Mouse (Mus musculus) c-Kit-positive CD71-positive TER-119-negative erythroid progenitor cells, embryonic 14.5 days (primary cell): Measurements from ENCODE around the gene A930009A15Rik.
A peak's percentile ranks its signal among the peaks of the same experiment; 100 is the strongest.

ENCODE experiments used
- DNase-seq: peaks from one replicate; pipeline ENCODE4 v3.0.0-alpha.2; 2013; ENCODE audit warnings: low read depth

Gene A930009A15Rik

DNA sequence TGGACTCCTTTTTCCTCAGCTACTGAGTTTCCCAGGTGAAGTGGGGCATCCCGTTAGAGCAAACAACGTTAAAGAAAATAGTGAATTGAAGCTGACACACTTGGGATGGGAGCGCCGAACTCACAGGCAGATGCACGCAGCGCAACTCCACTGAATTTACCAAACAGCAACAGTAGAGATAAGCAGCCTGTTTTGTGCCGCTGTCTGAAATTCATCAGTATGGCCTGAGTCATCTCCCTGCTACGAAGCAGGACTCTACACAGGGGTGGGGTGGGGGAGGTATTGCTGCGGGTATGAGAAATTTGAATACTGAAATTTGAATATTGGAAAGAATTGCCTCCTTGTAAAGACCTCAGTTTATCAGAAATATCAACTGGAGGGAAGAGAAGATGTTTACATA is 12.2 kb downstream of the A930009A15Rik start:
- DNase-seq = no peak

DNA sequence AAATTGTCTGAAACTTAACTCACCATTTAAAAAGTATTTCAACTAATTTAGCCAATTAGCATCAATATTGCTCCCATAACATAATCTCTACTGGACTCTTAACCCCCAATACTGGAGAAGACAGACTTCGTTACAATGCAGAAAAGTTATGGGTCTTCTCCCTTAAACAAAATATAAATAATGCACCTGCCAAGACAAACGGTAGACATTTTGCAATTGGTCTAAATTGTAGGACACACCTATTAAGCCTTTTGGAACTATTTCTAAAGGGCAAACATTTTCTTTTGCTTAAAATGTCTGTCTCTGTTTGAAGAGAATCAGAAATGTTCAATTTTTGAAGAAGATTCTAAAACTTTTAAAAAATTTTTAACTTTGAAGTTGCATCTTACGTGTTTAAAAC is 13.3 kb downstream of the A930009A15Rik start:
- DNase-seq = no peak

DNA sequence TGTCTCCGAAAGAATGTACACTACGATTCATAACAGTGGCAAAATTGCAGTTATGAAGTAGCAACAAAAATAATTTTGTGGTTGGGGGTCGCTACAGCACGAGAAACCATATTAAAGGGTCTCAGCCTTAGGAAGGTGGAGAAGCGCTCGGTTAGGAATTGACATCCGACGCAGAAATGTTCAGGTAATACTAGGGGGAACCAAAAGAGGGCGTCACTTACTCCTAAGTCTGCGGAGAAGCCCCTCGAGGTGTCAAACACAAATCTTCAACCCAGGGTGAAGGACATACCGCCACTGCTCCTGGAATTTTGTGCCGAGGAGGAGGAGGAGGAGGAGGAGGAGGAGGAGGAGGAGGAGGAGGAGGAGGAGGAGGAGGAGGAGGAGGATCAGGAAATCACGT is 14.9 kb downstream of the A930009A15Rik start:
- DNase-seq = no peak

DNA sequence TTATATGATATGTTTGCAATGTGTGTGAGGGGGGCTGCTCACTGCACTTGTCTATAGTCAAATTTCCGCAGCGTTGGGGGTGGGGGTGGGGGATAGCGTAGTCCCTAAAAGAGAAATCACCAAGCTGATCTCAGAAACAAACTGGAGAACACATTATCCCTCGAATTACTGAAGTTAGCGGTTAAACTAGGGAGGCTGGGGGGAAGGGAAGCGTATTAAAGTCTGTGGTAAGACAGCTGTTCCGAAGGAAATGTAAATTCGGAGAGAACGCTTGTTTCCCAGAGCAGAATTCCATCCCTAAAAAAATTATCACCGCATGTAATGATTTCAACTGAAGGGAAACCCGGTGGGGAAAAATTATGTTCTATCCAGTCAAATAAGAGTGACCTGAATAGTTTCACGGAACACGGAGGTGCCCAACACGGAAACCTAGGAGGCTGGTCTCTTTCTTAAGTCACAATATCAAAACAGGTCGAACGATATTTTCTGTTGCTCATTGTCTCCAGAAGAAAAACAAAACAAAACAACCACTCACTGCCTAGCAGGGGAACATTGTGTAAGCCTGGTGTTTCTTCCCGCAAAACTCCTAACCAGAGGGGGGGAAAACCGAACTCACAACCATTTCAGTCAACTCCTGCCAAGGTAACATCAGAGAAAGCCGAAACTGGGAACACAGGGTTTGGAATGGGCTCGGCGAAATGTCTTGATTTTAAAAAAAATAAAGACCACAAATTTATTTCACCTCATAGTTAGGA is 15.9 kb downstream of the A930009A15Rik start:
- DNase-seq = no peak

DNA sequence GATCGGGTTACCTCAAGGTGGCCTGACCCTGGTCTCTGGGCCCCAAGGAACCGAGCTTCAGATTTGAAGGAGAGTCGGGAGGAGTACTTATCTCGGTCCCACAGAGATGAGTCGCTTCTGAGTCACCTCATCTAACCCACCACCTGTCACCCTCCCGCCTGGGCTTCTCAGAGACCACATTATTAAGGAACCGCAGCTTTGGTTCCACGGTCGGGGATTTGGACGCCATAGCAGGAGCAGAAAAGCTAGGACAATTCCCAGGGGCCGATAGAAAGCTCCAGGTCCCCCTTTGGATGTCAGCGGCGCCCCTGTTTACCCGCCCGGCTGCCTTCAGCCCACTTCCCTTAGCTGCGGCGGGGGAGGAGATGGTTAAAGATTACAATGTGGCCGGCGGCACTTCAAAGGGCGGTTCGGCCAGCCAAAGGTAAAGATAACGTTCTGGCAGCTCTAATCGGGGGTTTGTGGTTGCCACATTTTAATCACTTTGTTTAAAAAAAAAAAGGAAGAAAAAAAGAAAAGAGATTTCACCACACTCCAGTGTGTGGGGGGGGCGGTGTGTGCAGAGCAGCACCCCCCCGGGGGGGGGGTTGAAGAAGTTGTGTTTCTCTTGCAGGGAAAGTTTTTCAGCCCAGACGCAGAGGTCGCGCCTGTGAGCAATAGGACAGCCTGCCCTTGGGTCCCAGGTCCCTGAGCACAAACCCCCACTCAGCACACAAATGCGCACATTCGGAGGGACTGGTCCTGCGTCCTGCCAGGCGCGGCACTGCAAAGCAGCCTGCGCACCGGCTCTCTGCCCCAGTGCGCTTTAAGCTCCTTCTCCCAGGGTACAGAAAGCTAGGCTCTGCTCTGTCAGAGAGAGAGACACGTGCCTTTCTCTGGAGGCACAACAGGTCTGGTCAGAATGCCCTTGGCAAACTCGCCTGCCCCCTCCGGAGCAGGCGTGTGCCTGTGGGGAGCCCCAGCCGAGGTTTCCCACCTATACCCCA is 16.8 kb downstream of the A930009A15Rik start:
- DNase-seq = no peak

DNA sequence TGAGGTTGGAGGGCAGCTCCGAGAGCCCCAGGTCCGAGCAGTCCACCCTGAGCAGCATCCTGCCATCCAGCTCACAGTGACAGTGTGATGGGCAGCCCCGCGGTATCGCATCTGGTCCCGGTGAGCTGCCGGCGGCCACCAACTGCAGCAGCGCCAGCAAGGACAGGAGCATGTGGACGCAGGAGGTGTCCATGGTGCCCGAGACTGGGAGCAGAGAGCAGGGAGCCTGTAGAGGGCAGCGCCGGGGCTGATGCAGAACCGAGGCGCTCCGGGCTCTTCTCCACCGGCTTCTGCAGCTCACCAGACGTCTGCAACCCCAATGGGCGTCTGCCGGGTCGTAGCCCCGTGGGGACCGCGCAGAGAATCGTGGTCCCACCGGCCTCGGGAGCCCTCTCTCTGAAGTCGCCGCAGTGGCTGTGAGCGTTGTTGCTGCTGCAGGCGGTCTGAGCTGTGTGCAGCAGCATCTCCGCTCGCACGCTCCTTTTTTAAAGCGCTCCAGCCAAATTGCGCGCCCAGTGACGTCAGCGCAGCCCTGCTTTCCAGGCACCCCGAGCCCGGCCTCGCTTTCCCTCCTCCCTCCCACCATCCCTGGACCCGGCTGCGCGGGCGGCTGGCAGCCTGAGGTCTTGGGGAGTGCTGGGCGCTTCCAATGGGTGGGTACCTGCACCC is 17.6 kb downstream of the A930009A15Rik start, which contains the start of gene Lgr5:
TSS of gene Lgr5 (minus strand) at position 480 of the 669 bp plus-strand sequence.
- no peak for DNase-seq

DNA sequence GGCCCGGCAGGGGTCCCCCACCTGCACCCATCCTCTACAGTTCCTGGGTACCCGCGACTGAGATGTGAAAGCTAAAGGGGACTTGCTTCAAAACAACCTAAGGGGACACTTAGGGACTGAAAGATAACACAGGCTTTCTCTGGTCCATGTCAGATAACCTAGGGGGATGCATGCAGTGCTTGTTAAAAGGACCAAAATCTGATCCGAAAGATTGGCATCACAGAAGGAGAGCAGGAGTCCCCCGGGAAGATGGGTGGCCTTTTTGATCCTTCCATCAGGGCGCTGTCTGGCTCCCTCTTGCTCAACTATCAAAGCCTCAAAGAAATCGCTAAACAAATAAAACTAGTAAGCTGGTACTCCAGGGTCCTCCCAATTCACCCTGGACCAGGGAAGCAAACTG is 18.2 kb downstream of the A930009A15Rik start:
- DNase-seq = no peak

DNA sequence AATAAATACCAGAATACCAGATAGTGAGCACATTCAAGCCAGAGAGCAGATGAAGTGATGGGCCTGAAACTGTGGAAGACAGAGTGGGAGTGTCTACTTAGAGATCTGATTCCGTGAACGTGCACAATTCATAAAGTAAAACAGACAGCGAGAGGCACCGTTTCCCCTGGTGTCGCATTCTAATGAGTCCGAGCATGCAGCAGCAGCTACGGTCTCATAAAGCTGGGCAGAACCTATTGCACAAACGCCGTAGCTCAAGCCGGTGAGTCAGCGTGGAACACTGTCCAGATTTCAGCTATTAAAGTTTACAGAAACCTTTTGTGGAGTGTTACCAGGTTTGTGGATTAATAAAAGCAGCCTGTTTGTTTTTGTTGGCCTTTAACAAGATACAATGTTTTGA is 23.4 kb downstream of the A930009A15Rik start:
- DNase-seq = no peak

DNA sequence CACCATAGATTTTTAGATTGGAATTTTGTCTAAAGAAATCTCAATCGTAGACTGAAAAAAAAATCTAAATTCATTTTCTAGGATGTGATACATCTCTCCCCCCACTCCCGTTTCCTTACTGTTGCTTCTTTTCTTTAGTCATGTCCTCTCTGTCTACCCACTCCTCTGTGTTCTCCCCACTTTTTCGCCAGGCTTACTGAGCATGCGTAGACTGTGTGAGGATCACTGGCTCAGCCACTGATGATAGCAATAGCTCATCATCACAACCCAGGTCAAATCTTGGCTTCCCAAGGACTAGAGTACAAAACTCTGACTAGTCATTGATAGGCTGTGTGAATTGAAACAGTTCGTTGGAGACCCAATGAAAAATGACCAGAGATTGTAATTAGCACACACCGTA is 23.9 kb downstream of the A930009A15Rik start:
- no peak for DNase-seq

DNA sequence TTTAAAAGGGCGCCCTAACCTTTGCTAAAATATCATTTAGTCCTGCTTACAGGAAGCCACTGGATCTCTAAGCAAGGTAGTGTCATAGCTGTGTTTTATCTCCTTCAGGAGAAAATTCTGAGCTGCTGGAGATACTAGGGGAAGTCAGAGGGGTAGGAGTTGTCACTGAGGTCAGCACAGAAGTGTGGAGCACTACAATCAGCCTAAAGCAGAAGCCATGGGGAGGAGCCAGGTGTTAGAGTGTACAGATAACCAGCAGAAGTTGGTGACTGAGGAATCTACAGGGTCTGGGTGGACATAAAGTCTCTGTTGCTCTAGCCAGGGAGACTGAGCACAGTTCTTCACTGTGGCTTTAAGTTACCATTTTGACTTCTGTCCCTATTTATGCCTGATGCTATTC is 26.0 kb downstream of the A930009A15Rik start:
- DNase-seq = no peak

DNA sequence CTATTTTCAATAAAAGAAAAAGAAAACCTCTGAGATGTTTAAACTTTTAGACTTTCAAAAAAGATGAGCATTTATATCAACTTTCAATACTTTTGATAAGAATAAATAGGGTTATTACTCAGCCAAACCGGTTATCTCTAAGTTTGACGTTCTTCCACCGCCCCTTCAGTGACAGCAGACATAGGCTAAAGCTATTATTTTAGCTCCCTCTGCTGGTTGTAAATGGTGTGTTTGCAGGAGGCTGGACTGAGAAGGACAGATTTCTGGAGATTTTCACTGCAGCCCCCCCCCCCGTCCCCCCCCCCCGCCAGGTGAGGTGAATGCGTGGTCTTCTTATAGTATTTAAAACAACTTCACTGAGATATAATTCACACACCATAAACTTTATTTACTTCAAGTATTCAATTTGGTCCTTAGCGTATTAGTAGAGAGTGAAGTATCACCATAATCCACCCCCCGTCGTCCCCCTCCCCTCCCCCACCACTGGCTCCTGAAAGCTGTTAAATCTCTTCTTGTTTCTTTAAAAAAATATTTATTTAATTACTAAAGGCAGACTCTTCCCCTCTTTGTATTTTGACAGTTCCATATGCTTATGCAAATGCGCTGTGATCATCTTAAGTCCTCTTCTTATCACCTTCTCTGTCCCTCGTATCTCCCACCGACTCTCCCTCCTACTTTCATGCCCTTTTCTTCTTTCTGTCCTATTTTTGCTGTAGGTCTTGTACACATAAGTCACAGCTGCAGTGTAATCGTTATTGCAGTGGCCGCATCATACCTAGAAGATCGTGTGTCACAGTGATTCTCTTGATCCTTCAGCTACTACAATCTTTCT is 47.9 kb downstream of the A930009A15Rik start:
- DNase-seq = peak; percentile 4

DNA sequence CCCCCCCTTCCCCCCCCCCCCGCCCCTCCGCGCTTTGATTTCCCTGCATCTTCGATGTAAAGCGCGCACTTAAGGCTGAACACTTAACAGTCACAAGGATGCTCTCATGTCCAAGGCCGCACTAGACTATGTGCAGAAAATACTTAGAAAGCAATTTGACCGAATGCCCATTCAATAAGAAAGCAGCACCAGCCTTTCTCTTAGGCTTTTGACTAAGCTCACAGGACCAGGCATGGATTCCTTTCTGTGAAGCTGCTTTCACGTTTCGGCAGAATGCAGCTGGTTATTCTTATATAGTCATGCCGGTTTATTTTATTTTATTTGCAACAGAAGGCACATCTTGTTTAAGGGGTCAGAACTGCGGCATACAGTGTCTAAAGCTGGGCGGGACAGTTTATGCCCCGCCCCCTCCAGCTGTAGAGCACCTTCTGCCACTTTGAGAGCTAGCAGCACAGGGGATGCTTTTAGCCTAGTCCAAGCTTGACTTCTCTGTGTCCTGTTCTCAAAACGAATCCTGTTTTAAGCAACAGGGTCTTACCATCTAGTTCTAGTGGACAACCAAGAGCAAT is 48.6 kb downstream of the A930009A15Rik start:
- DNase-seq = no peak

DNA sequence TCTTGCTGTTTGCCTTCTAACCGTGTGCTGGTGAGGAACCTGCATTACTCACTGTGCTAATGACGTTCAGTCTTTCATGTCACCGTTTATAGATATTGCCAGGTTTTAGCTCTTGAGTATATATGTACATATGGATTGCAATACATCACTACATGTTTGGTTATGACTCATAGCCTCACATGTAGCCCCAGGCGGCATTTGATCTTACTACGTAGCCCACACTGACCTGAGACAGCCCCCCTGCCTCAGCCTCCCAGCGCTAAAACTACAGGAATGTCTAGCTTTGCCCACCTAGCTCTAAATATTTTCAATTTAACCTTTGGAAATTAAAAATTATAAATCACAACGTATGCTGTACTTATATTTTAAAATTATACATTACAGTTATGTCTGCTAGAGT is 53.7 kb downstream of the A930009A15Rik start:
- no peak for DNase-seq

DNA sequence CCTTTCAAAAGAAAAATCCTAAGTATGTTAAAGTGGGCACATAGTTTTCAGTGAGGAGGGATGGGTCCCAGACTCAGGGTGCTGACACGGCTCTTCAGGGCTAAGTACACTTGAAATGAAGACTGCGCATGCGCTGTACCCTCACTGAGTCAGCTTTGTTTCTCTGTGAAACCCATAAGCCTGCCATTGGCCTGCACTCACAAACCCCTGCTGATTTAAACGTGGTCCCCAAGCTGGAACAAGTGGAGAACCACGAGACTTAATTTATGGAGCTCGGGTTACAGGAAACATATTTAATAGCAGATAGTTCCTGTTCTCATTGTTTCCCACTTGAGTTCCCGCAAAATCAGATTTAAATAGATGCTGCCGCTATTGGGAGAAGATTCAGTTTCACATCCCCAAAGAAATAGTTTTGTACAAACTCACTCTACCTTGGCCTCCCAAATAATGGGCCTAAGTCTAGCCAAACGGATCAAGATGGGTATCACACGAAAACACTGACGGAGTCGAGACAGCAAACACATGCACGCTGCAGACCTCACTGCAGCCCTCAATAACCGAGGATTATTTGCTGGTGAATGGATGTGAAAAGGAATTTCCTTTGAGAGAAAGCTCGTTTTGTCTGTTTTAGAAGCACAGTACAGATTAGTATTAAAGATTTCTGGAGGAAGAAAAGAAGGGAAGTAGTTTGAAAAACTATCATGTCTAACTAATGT is 54.3 kb downstream of the A930009A15Rik start:
- no peak for DNase-seq

DNA sequence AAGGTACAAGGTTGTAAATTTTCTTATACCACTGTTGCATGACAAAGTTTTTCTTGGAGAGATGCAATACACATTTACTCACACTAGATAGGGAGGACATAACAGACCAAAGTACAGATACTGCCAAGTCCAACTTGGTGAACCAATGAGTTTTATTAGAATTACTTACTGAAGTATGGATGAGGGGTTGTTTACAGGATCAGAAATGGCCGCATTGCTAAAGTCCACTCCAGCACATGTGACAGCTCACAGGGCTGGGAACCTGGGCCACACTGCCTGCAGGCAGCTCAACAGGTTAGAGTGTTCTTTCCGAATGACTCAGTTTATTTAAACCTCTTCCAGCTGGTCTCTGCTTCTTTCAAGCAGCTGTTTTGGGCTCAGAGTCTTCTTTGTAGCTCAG is 55.2 kb downstream of the A930009A15Rik start:
- no peak for DNase-seq

DNA sequence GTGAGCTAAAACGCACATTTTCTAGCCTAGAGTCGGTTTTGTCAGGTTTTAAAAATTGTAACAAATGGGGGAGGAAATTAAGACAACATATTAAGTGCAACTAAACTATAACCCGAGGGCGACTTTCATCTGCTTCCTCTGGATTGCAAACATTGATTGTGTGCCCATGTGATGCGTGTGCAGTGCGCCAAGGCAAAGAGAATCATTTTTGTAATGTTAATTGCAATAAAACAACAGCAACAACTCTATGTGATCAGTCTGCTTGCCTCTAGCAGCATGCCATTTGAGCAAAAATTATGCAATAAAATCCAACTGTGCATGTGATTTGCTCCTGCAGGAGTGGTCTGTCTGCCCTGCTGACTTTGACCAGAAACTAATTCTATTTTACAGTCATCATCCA is 56.9 kb downstream of the A930009A15Rik start:
- DNase-seq = no peak
